Mouse (Mus musculus) neutrophil, adult 5-6 weeks (primary cell): ENCODE results near the gene Sntn. TPM values are rescaled to one million over a fixed set of nuclear protein-coding genes. Genes with fewer than 3 reads are reported as not detected.

Source experiments
- ATAC-seq: fragments of 151-379, 151-347 bp; 2 replicates; pipeline ENCODE4 v1.8.0; 2017; ENCODE audit warnings: mild to moderate bottlenecking, moderate TSS enrichment; ENCODE audit not compliant: insufficient number of reproducible peaks, poor library complexity, low FRiP score, severe bottlenecking; ENCODE audit errors: extremely low read depth
- total RNA-seq: library from RNA; stranded (forward); fragments of 200-1000 nt; gene quantifications from 2 replicates; pipeline ENCODE4 v1.2.3, GENCODE M21; 2017

Gene Sntn
- not detected in 2 replicates for total RNA-seq

DNA sequence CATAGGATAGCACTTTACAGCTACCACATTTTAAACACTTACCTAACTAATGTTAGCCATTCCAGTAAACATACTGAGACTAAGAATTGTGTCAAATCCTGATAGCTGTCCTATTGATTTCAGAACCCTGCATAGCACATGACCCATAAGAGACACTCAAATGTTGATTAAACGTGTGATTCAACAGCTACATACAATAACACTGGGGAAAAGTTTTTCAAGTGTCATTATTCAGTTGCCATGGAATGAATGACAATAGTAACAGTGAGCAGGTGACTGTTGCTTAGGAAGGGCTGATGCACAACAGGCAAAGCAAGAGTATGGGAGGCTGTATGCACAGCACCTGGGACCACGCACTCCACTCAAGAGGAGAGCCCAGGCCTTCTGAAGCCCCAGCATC lies at the start of gene Sntn:
TSS of gene Sntn (plus strand) at position 301 of the 400 bp plus-strand sequence.
- no peak for ATAC-seq

DNA sequence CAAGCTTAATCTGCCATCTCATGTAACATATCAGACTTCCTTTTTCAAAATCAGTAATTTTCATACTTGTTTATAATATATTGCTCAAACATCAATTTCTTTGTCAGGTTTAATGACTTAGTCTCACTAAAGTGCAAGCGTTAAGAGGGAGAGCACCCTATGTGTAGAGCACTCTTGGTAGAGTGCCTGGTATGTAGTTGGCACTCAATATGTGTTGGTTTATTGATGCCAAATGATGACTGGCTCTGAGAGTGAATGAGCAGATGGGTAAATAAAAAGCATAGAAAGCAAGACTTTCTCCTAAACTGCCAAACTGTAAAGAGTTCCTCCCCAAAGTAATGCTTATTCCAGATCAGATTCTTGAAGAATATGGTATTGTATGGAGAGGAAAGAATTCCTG lies 20.8 kb upstream of the Sntn start:
- ATAC-seq = no peak

DNA sequence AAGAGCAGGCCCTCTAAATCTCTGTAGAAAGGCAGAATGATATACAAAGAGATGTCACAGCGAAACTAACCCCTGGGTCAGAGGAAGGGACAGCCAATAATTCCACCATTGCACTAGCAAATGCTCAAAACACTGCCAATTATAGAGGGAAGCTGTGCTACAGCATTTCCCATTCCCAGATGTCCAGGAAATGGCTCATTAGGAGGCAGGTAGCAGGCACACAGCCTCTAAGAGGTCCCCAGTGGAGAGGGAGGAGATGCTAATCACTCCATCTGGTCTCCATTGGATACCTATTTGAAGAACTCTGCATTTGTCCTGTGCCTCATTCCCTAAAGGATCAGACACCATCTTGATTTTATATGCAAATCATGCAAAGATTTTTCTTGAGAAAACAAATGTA lies 19.6 kb upstream of the Sntn start:
- no peak for ATAC-seq

GRCm38 (mm10) chr14:13651541-13652298 lies 19.0 kb upstream of the Sntn start:
- no peak for ATAC-seq

GRCm38 (mm10) chr14:13686716-13687115 lies 16.0 kb downstream of the Sntn start:
- no peak for ATAC-seq

DNA sequence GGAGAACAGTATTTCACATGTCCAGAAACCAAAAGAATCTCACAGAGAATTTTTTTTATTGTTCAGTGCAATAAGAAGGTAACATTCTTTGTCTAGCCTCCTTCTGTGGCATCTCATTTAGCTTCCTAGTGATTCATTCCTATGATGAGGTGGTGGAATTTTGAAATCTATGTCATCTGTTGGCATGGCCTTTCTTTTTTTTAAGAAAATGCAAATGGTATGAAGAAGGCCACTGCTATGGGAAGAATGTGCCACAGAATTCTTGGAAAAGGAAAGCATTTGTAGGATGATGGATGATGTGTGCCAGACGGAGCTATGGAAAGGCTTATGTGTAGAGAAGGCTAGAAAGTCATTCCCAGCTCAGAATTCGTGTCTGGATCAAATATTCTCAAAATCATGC lies 19.8 kb downstream of the Sntn start:
- no peak for ATAC-seq

GRCm38 (mm10) chr14:13732263-13732662 lies 61.6 kb downstream of the Sntn start:
- ATAC-seq = no peak

Other genes starting within 250 kb of the Sntn start
- not detected in 2 replicates for gene Gm281, start 243.6 kb downstream of the Sntn start, total RNA-seq